8 mouse cellular contexts compared by ENCODE assay signal in the genomic region with DNA sequence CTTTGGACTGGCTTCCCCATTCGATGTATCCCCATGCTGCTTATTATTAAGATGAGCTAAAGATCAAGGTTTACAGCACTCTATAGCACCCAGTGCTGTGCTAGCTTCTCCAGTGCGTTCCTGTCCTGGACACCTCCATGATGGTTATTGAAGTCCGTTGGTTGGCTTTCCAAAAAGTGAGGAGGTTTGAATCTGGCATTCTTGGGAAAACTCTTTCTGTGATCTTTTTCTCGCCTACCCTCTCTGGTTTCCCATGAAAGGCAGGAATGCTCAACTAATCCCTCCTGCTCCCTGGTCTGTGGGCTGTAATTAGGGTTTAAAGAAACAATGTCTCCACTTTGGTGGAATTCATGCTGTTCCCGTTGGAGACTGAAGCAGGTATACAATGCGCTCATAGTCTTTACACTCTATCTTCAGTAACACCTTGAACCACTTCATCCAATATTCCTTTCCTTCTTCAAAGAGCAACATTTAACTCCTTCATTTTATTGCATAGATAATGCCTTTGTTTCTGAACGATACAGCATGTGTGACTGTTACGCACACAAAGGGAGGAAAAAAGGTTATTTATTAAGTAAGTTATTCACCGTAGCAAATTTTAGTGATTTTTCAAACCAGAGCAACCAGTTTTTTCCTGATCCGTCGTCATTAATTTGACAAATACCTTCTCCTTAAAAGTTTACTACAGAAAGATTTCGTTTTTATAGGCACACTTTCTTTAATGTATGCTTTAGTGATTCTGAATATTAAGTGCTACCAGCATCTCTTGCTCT. TPM values are rescaled to one million over a fixed set of nuclear protein-coding genes. Genes with fewer than 3 reads are reported as not detected.
DNase-seq lines count a peak whose midpoint lies in the region; ATAC-seq and TF ChIP-seq lines count a peak whose summit lies in the region.
"Had no signal": no experiment of that assay in that cellular context is flagged by ENCODE, and none has a peak within 500 bp of the region (broad histone marks: within the 10 kb centered on the region; RNA-seq: fewer than 3 reads in every experiment).

No protein-coding gene starts in this region.

- 23% methylated on average over 12 of the region's 12 CpGs for WGBS in midbrain, embryonic 13.5 days

- TF ChIP-seq POLR2A in CH12.LX (IDR thresholded peaks at IDR 0.05; ENCODE audit: low read depth, low read length), result no peak

- dilution Hi-C loops in CH12.LX (cut with MboI; ENCODE audit: extremely low pct_ligation_motif_present, extremely low pct_unique_long_range_greater_than_20kb, low sequenced_read_pairs), result no loop called here

- no peaks in the 10 kb centered on the region for H3K79me2 ChIP-seq in CH12.LX (replicated peaks; ENCODE audit: control insufficient read depth, extremely low read depth, insufficient read depth, poor library complexity, severe bottlenecking)

- TF ChIP-seq CTCF in CH12.LX (conservative IDR thresholded peaks at IDR 0.05 in 1 of 2, IDR thresholded peaks at IDR 0.05 in 1 of 2; ENCODE audit: low read depth in 2 of 2, low read length in 2 of 2), result no peak

- H3K4me1 ChIP-seq in CH12.LX (ENCODE audit: control insufficient read depth in 1 of 2, insufficient read depth in 2 of 2), result peaks cover 0 to 11% of the 10 kb centered on the region in 2 experiments; a peak in 2 of 4 replicates
- peaks cover 33% of the 10 kb centered on the region for H3K4me1 ChIP-seq in midbrain, embryonic 13.5 days (replicated peaks)

- peak overlapping the region; percentile 76; the same call in 1 of the 2 replicates for H3K4me2 ChIP-seq in CH12.LX (ENCODE audit: insufficient read depth, low read depth, poor library complexity, severe bottlenecking)
- peak overlapping the region; percentile 47 for H3K4me2 ChIP-seq in midbrain, embryonic 13.5 days (replicated peaks)

- H3K27me3 ChIP-seq in CH12.LX (replicated peaks), result no peaks in the 10 kb centered on the region
- H3K27me3 ChIP-seq in midbrain, embryonic 13.5 days, result peaks cover 4% of the 10 kb centered on the region; the same call in 1 of the 2 replicates
- H3K27me3 ChIP-seq: Patski had no signal

- H3K9ac ChIP-seq in CH12.LX (ENCODE audit: insufficient read depth, low read depth), result no peak overlapping the region
- H3K9ac ChIP-seq in midbrain, embryonic 13.5 days (replicated peaks), result 0 out of 2 replicates have a peak overlapping the region, but pooled peaks have one; percentile 54

- no peak for TF ChIP-seq RAD21 in CH12.LX (IDR thresholded peaks at IDR 0.05; ENCODE audit: low read depth, low read length)

- no peak for TF ChIP-seq EP300 in CH12.LX (IDR thresholded peaks at IDR 0.05; ENCODE audit: low read length)

- in situ Hi-C loops in CH12.LX (cut with MboI; ENCODE audit: low pct_ligation_motif_present, low pct_unique_long_range_greater_than_20kb, low sequenced_read_pairs), result loop anchor here (10.0 to 25.0 kb wide), 2 partner anchors 420 to 613 kb away; partner anchors contain the start of gene Phlda1

- no peak overlapping the region for H3K27ac ChIP-seq in CH12.LX (ENCODE audit: insufficient read depth, low read depth)
- 0 out of 2 replicates have a peak overlapping the region, but pooled peaks have one; percentile 44 for H3K27ac ChIP-seq in midbrain, embryonic 13.5 days

- H3K9me3 ChIP-seq in CH12.LX (replicated peaks; ENCODE audit: low read length), result no peaks in the 10 kb centered on the region
- no peaks in the 10 kb centered on the region for H3K9me3 ChIP-seq in midbrain, embryonic 13.5 days

- H3K36me3 ChIP-seq in CH12.LX (replicated peaks in 1 of 2; ENCODE audit: control insufficient read depth in 1 of 2, insufficient read depth in 1 of 2, low read length in 1 of 2), result no peaks in the 10 kb centered on the region
- H3K36me3 ChIP-seq in midbrain, embryonic 13.5 days, result no peaks in the 10 kb centered on the region

- DNase-seq in CH12.LX (ENCODE audit: extremely low read depth), result no peak
- DNase-seq in forelimb bud, embryonic 11.5 days (ENCODE audit: low read depth, low spot score), result peak; percentile 45
- no peak for DNase-seq in gastrocnemius, adult 18-20 months (ENCODE audit: low spot score)
- no peak for DNase-seq in left cerebral cortex, adult 11 months (ENCODE audit: low spot score)
- DNase-seq in adrenal gland, postnatal 10 days, result no peak

- peak; percentile 13 for ATAC-seq in activated CD4-positive, CD25-positive, alpha-beta regulatory T cell, adult 4 months
- ATAC-seq in midbrain, embryonic 13.5 days, result peak; percentile 27; the same call in 1 of the 2 replicates
- ATAC-seq: Patski had no signal

- H3K4me3 ChIP-seq in CH12.LX (replicated peaks in 1 of 3; ENCODE audit: low read depth in 2 of 3, low read length in 2 of 3, poor library complexity in 1 of 3), result no peak overlapping the region
- H3K4me3 ChIP-seq in midbrain, embryonic 13.5 days (replicated peaks), result peak overlapping the region; percentile 26; the same call in 1 of the 2 replicates

TF ChIP-seq in CH12.LX, 34 proteins besides CTCF, POLR2A, EP300 and RAD21:
- TF ChIP-seq SIN3A (IDR thresholded peaks at IDR 0.05; ENCODE audit: low read length), result no peak
- no peak for TF ChIP-seq KAT2A (IDR thresholded peaks at IDR 0.05; ENCODE audit: insufficient replicate concordance, low read length)
- no peak for TF ChIP-seq IRF4 (IDR thresholded peaks at IDR 0.05; ENCODE audit: low read depth, low read length)

RNA-seq across cellular contexts. Expression of gene Krr1, which starts 47.6 kb away (rescaled TPM):
- total RNA-seq in CH12.LX (2012; rRNA removed), result 56.9 and 72.5 TPM in 2 replicates
- total RNA-seq in CH12.LX (2014; rRNA removed), result 108 and 124 TPM in 2 replicates
- 58.7 and 68.7 TPM in 2 replicates for polyA plus RNA-seq in CH12.LX (2012; ENCODE audit: insufficient read length, low read depth)
- polyA plus RNA-seq in activated CD4-positive, CD25-positive, alpha-beta regulatory T cell, adult 4 months (2017; shearing (Covaris generic)), result 10 to 100 TPM; 41.2 to 41.9 TPM
- 47.3 and 48.9 TPM in 2 replicates for polyA plus RNA-seq in midbrain, embryonic 13.5 days (2015; fragmentation: Nextera tagmentation; extraction: Ambion mirVana)
- total RNA-seq in gastrocnemius, adult 18-20 months (2021), result 10 to 100 TPM; 24.1 to 27.0 TPM
- 10 to 100 TPM; 27.6 to 28.6 TPM for total RNA-seq in adrenal gland, postnatal 10 days (2021)
